Mouse (Mus musculus): ENCODE results near the gene Cyp2a22. TPM values are rescaled to one million over a fixed set of nuclear protein-coding genes. Genes with fewer than 3 reads are reported as not detected.

The Cyp2a22 gene
- not detected in 2 replicates for polyA plus RNA-seq (2015; fragmentation: Nextera tagmentation; extraction: Ambion mirVana)

GRCm38 (mm10) chr7:26939262-26939661 is at the start of gene Cyp2a22:
Gene Cyp2a22, minus strand, starts transcription at chr7:26939384.

Other genes with a start within 250 kb of the Cyp2a22 start
- not detected in 2 replicates for gene Cyp2b19, start 182.2 kb downstream of the Cyp2a22 start, polyA plus RNA-seq (2015; fragmentation: Nextera tagmentation; extraction: Ambion mirVana)
- not detected in 2 replicates for gene Cyp2g1, start 130.5 kb downstream of the Cyp2a22 start, polyA plus RNA-seq (2015; fragmentation: Nextera tagmentation; extraction: Ambion mirVana)
- gene Cyp2a5, start 104.1 kb downstream of the Cyp2a22 start, polyA plus RNA-seq (2015; fragmentation: Nextera tagmentation; extraction: Ambion mirVana), result 0.11 TPM in 1 of 2 replicates, not detected in the other
- gene Cyp2a12, start 89.7 kb upstream of the Cyp2a22 start, polyA plus RNA-seq (2015; fragmentation: Nextera tagmentation; extraction: Ambion mirVana), result not detected in 2 replicates
- 1.2 TPM in 2 replicates for gene Cyp2f2, start 180.5 kb upstream of the Cyp2a22 start, polyA plus RNA-seq (2015; fragmentation: Nextera tagmentation; extraction: Ambion mirVana)
- gene Cyp2t4, start 214.3 kb upstream of the Cyp2a22 start, polyA plus RNA-seq (2015; fragmentation: Nextera tagmentation; extraction: Ambion mirVana), result not detected in 2 replicates
- 51.9 and 54.2 TPM in 2 replicates for gene Egln2, start 227.4 kb upstream of the Cyp2a22 start, polyA plus RNA-seq (2015; fragmentation: Nextera tagmentation; extraction: Ambion mirVana)
- gene Rab4b, start 239.5 kb upstream of the Cyp2a22 start, polyA plus RNA-seq (2015; fragmentation: Nextera tagmentation; extraction: Ambion mirVana), result 78.5 and 84.2 TPM in 2 replicates
- gene Gm21983, start 241.7 kb upstream of the Cyp2a22 start, polyA plus RNA-seq (2015; fragmentation: Nextera tagmentation; extraction: Ambion mirVana), result not detected in 2 replicates
- gene Mia, start 241.8 kb upstream of the Cyp2a22 start, polyA plus RNA-seq (2015; fragmentation: Nextera tagmentation; extraction: Ambion mirVana), result 0.49 and 0.75 TPM in 2 replicates